Mouse (Mus musculus): ENCODE results near the gene Eif2ak1.
"Not testable (repeated sequence)": the region's sequence is repeated elsewhere in the genome, so short reads cannot be mapped to it uniquely, and the experiment has no call there.

The Eif2ak1 gene

GRCm38 (mm10) chr5:143817116-143817930, at the start of gene Eif2ak1:
Eif2ak1 (plus strand) TSS chr5:143817788.
- peak; percentile 76 for DNase-seq (ENCODE audit: low spot score)

GRCm38 (mm10) chr5:143781951-143782350, 35.6 kb upstream of the Eif2ak1 start:
- DNase-seq (ENCODE audit: low spot score) = no peak

GRCm38 (mm10) chr5:143785391-143785790, 32.2 kb upstream of the Eif2ak1 start:
- no peak for DNase-seq (ENCODE audit: low spot score)

- DNase-seq (ENCODE audit: low spot score) = not testable (repeated sequence)
Measured at GRCm38 (mm10) chr5:143801216-143801615, 16.4 kb upstream of the Eif2ak1 start.

- DNase-seq (ENCODE audit: low spot score) = no peak
Measured at GRCm38 (mm10) chr5:143804056-143804765, 13.4 kb upstream of the Eif2ak1 start.

GRCm38 (mm10) chr5:143807268-143807667, 10.3 kb upstream of the Eif2ak1 start:
- no peak for DNase-seq (ENCODE audit: low spot score)

- no peak for DNase-seq (ENCODE audit: low spot score)
Measured at GRCm38 (mm10) chr5:143809421-143810090, 8.0 kb upstream of the Eif2ak1 start.

- DNase-seq (ENCODE audit: low spot score) = no peak
Measured at GRCm38 (mm10) chr5:143811653-143812052, 5.9 kb upstream of the Eif2ak1 start.

GRCm38 (mm10) chr5:143814626-143815025, 3.0 kb upstream of the Eif2ak1 start:
- no peak for DNase-seq (ENCODE audit: low spot score)

- DNase-seq (ENCODE audit: low spot score) = no peak
Measured at GRCm38 (mm10) chr5:143817931-143818311, 333 bp downstream of the Eif2ak1 start.

- no peak for DNase-seq (ENCODE audit: low spot score)
Measured at GRCm38 (mm10) chr5:143818461-143818860, 873 bp downstream of the Eif2ak1 start.

- no peak for DNase-seq (ENCODE audit: low spot score)
Measured at GRCm38 (mm10) chr5:143818949-143819348, 1.4 kb downstream of the Eif2ak1 start.

- no peak for DNase-seq (ENCODE audit: low spot score)
Measured at GRCm38 (mm10) chr5:143819906-143820660, 2.5 kb downstream of the Eif2ak1 start.

- no peak for DNase-seq (ENCODE audit: low spot score)
Measured at GRCm38 (mm10) chr5:143820820-143821219, 3.2 kb downstream of the Eif2ak1 start.

GRCm38 (mm10) chr5:143871547-143872169, 54.1 kb downstream of the Eif2ak1 start:
- DNase-seq (ENCODE audit: low spot score) = no peak

- DNase-seq (ENCODE audit: low spot score) = no peak
Measured at GRCm38 (mm10) chr5:143874571-143874970, 57.0 kb downstream of the Eif2ak1 start.

GRCm38 (mm10) chr5:143885274-143885673, 67.7 kb downstream of the Eif2ak1 start:
- DNase-seq (ENCODE audit: low spot score) = no peak

- no peak for DNase-seq (ENCODE audit: low spot score)
Measured at GRCm38 (mm10) chr5:143890741-143891140, 73.2 kb downstream of the Eif2ak1 start.

- no peak for DNase-seq (ENCODE audit: low spot score)
Measured at GRCm38 (mm10) chr5:143892255-143892886, 74.8 kb downstream of the Eif2ak1 start.

GRCm38 (mm10) chr5:143893396-143893795, 75.8 kb downstream of the Eif2ak1 start:
- no peak for DNase-seq (ENCODE audit: low spot score)
